Mouse (Mus musculus) embryonic fibroblast, embryonic 13.5 days (primary cell): ENCODE results near the gene Myoz2. TPM values are rescaled to one million over a fixed set of nuclear protein-coding genes. Genes with fewer than 3 reads are reported as not detected.

Experiments used
- H3K27ac ChIP-seq: 2 replicates; pipeline ENCODE4 v1.5.1; 2012; ENCODE audit warnings: low read length, control low read depth, inconsistent platforms; ENCODE audit not compliant: insufficient read depth
- H3K4me1 ChIP-seq: 2 replicates; pipeline ENCODE4 v1.6.1; 2011; ENCODE audit warnings: low read length; ENCODE audit not compliant: control insufficient read depth, insufficient read depth
- H3K4me3 ChIP-seq: 2 replicates; pipeline ENCODE4 v1.5.1; 2011; ENCODE audit warnings: mild to moderate bottlenecking, control low read depth, low read length; ENCODE audit not compliant: insufficient read depth
- CTCF ChIP-seq: IDR thresholded peaks from 2 replicates; pipeline ENCODE4 v1.5.1; 2011; ENCODE audit warnings: mild to moderate bottlenecking, control low read depth, low read length, moderate library complexity, borderline replicate concordance; ENCODE audit not compliant: insufficient read depth
- POLR2A ChIP-seq: IDR thresholded peaks from 2 replicates; pipeline ENCODE4 v1.6.1; 2011; ENCODE audit warnings: low read depth, mild to moderate bottlenecking, control low read depth, low read length, moderate library complexity
- polyA plus RNA-seq: library from polyadenylated mRNA; stranded (reverse); fragments of >200 nt; gene quantifications from 2 replicates; pipeline ENCODE4 v1.2.4, GENCODE M21; 2011; ENCODE audit warnings: low read depth; ENCODE audit not compliant: missing spikeins, insufficient read length

Gene Myoz2
- not detected in 2 replicates for polyA plus RNA-seq

DNA sequence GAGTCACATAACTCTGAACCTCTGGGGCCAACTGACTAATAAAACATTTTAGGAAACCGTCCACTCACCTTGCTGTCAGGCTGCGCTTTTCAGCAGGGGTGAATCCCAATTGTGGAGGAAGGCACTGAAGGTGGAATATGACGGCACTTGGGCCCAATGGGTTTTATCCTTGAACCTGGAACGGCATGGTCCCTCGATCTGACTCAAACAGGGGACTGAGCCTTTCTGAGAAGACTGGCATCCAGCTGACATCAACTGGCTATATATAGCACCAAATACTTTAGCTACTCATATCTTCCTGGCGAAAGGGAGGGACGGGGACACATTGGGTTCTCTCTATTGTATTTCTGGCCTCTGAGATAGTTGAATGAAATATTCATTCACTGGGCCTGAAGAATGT is at the start of gene Myoz2:
Myoz2 (minus strand) TSS at position 264 of the 400 bp plus-strand sequence.
- Histone ChIP-seq H3K4me3 (no peak within 1 kb of the TSS), H3K27ac (no peak within 1 kb of the TSS), H3K4me1 (no peaks in the 10 kb centered on the region)
- TF ChIP-seq POLR2A: no peak
- TF ChIP-seq CTCF: no peak

DNA sequence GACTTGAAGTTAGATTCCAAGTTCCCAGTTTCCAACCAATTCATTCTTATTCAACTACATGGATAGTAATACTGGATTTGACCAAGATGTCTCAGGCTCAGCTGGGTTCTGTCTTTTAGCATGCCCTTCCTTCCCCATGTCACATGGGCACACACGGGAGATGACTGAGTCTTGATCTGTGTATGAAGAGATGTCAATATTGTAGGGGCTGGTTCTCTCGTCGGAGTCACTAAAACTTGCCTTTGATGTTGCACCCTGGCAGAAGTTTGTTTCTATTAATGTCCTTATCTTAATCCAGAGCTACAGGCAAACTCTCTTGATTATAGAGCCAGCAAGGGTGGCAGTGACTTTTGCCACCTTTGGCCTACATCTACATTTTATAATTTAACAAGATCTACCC is 46.9 kb upstream of the Myoz2 start:
- Histone ChIP-seq H3K27ac (no peak overlapping the region), H3K4me1 (no peaks in the 10 kb centered on the region), H3K4me3 (no peak overlapping the region)
- TF ChIP-seq CTCF (no peak), POLR2A (no peak)

DNA sequence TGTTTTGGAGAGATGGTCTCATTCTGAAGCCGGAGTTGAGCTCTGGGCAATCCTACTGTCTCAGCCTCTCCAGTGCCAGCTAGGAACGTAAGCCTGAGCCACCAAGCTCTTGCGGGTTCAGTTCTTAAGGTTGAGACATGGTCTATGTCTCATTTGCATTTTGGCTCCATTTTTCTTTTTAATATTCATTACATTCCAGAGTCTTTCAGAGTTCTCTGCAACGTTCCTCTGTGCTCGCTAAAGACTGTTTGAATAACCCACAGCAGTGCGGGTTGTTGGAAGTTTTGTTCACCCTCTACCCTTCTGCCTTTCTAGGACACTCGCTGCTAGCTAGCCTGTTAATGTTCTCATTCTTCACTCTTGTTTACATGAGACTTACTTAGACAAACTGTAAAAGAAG is 46.1 kb upstream of the Myoz2 start:
- TF ChIP-seq POLR2A (no peak), CTCF (no peak)
- Histone ChIP-seq H3K4me3 (no peak overlapping the region), H3K4me1 (no peaks in the 10 kb centered on the region), H3K27ac (0 out of 2 replicates have a peak overlapping the region, but pooled peaks have one; percentile 12)

GRCm38 (mm10) chr3:123080017-123080725 is 45.4 kb upstream of the Myoz2 start:
- Histone ChIP-seq H3K27ac (no peak overlapping the region), H3K4me3 (no peak overlapping the region), H3K4me1 (no peaks in the 10 kb centered on the region)
- no peak for TF ChIP-seq POLR2A
- TF ChIP-seq CTCF: no peak

GRCm38 (mm10) chr3:123075759-123076158 is 40.9 kb upstream of the Myoz2 start:
- Histone ChIP-seq H3K4me1 (no peaks in the 10 kb centered on the region), H3K4me3 (no peak overlapping the region), H3K27ac (no peak overlapping the region)
- TF ChIP-seq CTCF: no peak
- TF ChIP-seq POLR2A: no peak

DNA sequence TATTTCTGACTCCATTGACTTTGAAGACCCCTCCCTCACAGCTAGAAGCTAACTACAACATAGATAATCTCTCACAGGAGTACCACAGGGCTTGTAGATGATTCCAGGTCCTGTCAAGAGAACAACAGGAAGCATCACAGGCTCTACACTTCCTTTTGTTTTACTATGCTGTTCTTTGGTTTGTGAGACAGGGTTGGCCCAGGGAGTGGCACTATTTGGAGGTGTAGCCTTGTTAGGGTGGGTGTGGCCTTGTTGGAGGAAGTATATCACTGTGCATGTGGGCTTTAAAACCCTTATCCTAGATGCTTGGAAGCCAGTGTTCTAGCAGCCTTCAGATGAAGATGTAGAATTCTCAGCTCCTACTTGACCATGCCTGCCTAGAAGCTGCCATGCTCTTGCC is 40.2 kb upstream of the Myoz2 start:
- no peak overlapping the region for H3K27ac ChIP-seq
- no peak for TF ChIP-seq CTCF
- TF ChIP-seq POLR2A: no peak
- no peak overlapping the region for H3K4me3 ChIP-seq
- H3K4me1 ChIP-seq: no peaks in the 10 kb centered on the region

DNA sequence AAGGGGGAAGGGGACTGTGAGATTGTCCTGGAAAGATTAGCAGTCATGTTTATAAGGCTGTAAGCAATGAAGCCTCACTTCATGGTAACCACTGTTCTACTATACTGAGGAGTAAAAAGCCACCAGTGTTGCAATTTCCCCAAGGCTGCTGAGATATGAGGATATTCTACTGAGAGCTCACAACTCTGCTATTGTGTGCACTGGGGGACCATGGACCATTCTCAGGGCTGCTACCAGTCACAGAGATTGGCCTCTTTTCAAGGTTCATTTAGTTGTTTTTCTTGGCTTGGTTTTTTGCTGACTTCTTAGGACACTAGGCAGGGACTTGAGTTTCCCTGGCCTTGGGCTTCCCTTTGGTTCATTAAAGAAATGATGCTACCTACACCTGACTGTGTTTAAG is 38.5 kb upstream of the Myoz2 start:
- Histone ChIP-seq H3K4me1 (no peaks in the 10 kb centered on the region), H3K27ac (no peak overlapping the region), H3K4me3 (no peak overlapping the region)
- TF ChIP-seq POLR2A (no peak), CTCF (no peak)

- Histone ChIP-seq H3K4me3 (no peak overlapping the region), H3K27ac (no peak overlapping the region), H3K4me1 (no peaks in the 10 kb centered on the region)
- TF ChIP-seq CTCF: no peak
- no peak for TF ChIP-seq POLR2A
Measured at GRCm38 (mm10) chr3:123072472-123072871, 37.7 kb upstream of the Myoz2 start.

- no peaks in the 10 kb centered on the region for H3K4me1 ChIP-seq
- TF ChIP-seq CTCF (no peak), POLR2A (no peak)
- H3K27ac ChIP-seq: no peak overlapping the region
- no peak overlapping the region for H3K4me3 ChIP-seq
Measured at GRCm38 (mm10) chr3:123070996-123071395, 36.2 kb upstream of the Myoz2 start.

- H3K4me3 ChIP-seq: no peak overlapping the region
- TF ChIP-seq POLR2A (no peak), CTCF (no peak)
- no peaks in the 10 kb centered on the region for H3K4me1 ChIP-seq
- no peak overlapping the region for H3K27ac ChIP-seq
Measured at GRCm38 (mm10) chr3:123066836-123067235, 32.0 kb upstream of the Myoz2 start.
